Mouse (Mus musculus): ENCODE data around the gene Mpdz. TPM values are rescaled to one million over a fixed set of nuclear protein-coding genes. Genes with fewer than 3 reads are reported as not detected.

The Mpdz gene
- total and polyA plus RNA-seq, 3 experiments: not detected

DNA sequence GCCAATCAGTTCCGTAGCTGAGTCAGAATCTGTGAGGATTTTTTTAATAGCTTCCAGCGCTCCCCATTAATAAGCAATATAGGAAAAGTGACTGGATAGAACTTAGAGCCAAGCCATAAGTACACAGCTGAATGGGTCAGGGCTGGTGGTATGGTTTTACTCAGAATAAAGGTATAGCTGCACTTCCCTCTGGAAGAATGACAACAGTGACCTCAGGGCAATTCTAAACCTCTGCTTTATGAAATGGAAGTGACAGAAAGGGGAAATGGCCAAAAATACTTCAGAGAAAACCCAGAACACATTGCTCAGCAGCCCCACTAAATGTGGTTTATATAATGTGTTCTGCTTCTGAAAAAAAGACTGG lies 109.0 kb downstream of the Mpdz start:
- TF ChIP-seq ZMIZ1 (IDR thresholded peaks at IDR 0.05; ENCODE audit: low read depth, low read length) (no peak), TAL1 (IDR thresholded peaks at IDR 0.05; ENCODE audit: low read length) (no peak), TBP (IDR thresholded peaks at IDR 0.05; ENCODE audit: low read depth, low read length) (no peak), NRF1 (IDR thresholded peaks at IDR 0.05; ENCODE audit: insufficient read depth, low read depth, low read length, poor library complexity, severe bottlenecking) (no peak), MAZ (IDR thresholded peaks at IDR 0.05; ENCODE audit: low read depth, low read length) (no peak), JUND (IDR thresholded peaks at IDR 0.05; ENCODE audit: low read depth, low read length) (no peak), CHD2 (IDR thresholded peaks at IDR 0.05; ENCODE audit: low read length) (no peak), SMC3 (IDR thresholded peaks at IDR 0.05; ENCODE audit: low read depth, low read length) (no peak), ETS1 (IDR thresholded peaks at IDR 0.05; ENCODE audit: low read depth, low read length) (no peak), MAFK (IDR thresholded peaks at IDR 0.05; ENCODE audit: borderline replicate concordance, low read depth, low read length) (no peak), USF1 (IDR thresholded peaks at IDR 0.05; ENCODE audit: low read depth, low read length) (no peak), ZKSCAN1 (IDR thresholded peaks at IDR 0.05; ENCODE audit: low read depth, low read length) (no peak), E2F4 (IDR thresholded peaks at IDR 0.05; ENCODE audit: borderline replicate concordance, low read depth, low read length) (no peak), RAD21 (IDR thresholded peaks at IDR 0.05; ENCODE audit: low read depth, low read length) (no peak)
- H3K4me3 ChIP-seq (ENCODE audit: control insufficient read depth in 1 of 2, insufficient read depth in 1 of 2, low read depth in 2 of 2, low read length in 2 of 2): no peak overlapping the region
- no peak overlapping the region for H3K27ac ChIP-seq (ENCODE audit: control insufficient read depth, low read depth, low read length)
- no peak for DNase-seq (ENCODE audit: low read depth, low spot score)
- no peak overlapping the region for H3K9ac ChIP-seq (ENCODE audit: control insufficient read depth, low read depth, low read length, poor library complexity, severe bottlenecking)
- no peaks in the 10 kb centered on the region for H3K27me3 ChIP-seq (ENCODE audit: control insufficient read depth in 1 of 2, insufficient read depth in 2 of 2, low read length in 2 of 2)
- no peaks in the 10 kb centered on the region for H3K79me2 ChIP-seq (ENCODE audit: control insufficient read depth, insufficient read depth, low read length, poor library complexity)
- H3K36me3 ChIP-seq (ENCODE audit: control insufficient read depth in 1 of 2, insufficient read depth in 2 of 2, low read length in 2 of 2): no peaks in the 10 kb centered on the region
- H3K9me3 ChIP-seq (replicated peaks; ENCODE audit: insufficient read depth, low read length): no peaks in the 10 kb centered on the region
- H3K4me1 ChIP-seq (ENCODE audit: control insufficient read depth in 1 of 2, insufficient read depth in 2 of 2, low read length in 2 of 2): no peaks in the 10 kb centered on the region

DNA sequence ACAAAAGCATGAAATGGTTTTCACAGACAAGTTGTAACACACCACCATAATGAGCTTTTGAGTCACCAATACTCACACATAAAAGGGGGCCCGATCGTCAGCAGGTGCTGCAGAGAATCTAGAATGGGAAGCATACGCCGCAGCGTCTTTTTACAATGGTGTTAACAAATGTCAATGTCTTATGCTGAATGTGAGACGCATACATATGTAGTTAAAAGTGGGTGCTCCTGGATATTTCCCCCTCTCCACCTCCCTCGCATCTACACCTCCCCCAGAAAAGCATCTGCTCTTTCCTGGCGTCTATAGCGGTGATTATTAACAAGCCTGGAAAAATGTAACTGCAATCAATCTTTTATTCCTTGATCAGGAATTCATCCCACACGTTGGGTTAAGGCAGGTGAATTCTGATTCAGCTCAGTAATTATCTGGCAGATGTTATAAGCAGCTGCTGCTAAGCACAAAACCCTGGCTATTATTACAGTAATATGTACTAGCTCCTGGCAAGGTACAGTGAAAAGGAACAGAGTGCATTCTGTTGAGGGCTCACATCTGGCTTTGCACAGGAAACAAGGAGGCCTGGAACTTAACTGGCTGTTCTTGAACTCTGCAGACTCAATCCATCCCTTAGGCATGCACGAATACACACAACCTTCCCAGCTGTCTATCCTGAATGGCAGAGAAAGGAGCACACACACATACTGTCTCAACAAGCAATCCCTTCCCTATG lies 109.6 kb downstream of the Mpdz start:
- no peak for TF ChIP-seq RCOR1 (IDR thresholded peaks at IDR 0.05; ENCODE audit: low read depth, low read length)
- Histone ChIP-seq H3K27me3 (ENCODE audit: control insufficient read depth in 1 of 2, insufficient read depth in 2 of 2, low read length in 2 of 2) (no peaks in the 10 kb centered on the region), H3K79me2 (ENCODE audit: control insufficient read depth, insufficient read depth, low read length, poor library complexity) (no peaks in the 10 kb centered on the region), H3K36me3 (ENCODE audit: control insufficient read depth in 1 of 2, insufficient read depth in 2 of 2, low read length in 2 of 2) (no peaks in the 10 kb centered on the region), H3K9me3 (replicated peaks; ENCODE audit: insufficient read depth, low read length) (no peaks in the 10 kb centered on the region), H3K27ac (ENCODE audit: control insufficient read depth, low read depth, low read length) (no peak overlapping the region), H3K4me3 (ENCODE audit: control insufficient read depth in 1 of 2, insufficient read depth in 1 of 2, low read depth in 2 of 2, low read length in 2 of 2) (no peak overlapping the region), H3K4me1 (ENCODE audit: control insufficient read depth in 1 of 2, insufficient read depth in 2 of 2, low read length in 2 of 2) (no peaks in the 10 kb centered on the region), H3K9ac (ENCODE audit: control insufficient read depth, low read depth, low read length, poor library complexity, severe bottlenecking) (no peak overlapping the region)
- DNase-seq (ENCODE audit: low read depth, low spot score): no peak

DNA sequence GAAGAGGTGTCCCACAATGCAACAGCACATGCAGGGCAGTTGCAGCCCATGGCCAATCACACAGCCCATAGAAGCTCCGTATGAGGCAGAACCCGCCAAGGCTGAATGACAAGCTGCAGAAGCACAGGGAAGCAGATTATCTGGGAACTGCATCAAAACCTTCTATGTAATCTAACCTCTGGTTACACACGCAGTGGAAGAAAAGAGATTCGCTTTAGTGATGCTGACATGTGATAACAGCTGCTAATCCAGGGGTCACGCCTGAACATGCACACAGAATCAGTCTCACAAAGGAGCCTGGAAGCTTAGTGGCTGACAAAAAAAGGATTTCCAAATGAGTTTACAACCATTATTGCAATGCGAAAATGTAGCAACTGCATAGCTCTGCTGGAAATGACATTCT lies 110.2 kb downstream of the Mpdz start:
- Histone ChIP-seq H3K36me3 (ENCODE audit: control insufficient read depth in 1 of 2, insufficient read depth in 2 of 2, low read length in 2 of 2) (no peaks in the 10 kb centered on the region), H3K9me3 (replicated peaks; ENCODE audit: insufficient read depth, low read length) (no peaks in the 10 kb centered on the region), H3K4me1 (ENCODE audit: control insufficient read depth in 1 of 2, insufficient read depth in 2 of 2, low read length in 2 of 2) (no peaks in the 10 kb centered on the region), H3K9ac (ENCODE audit: control insufficient read depth, low read depth, low read length, poor library complexity, severe bottlenecking) (no peak overlapping the region), H3K4me3 (ENCODE audit: control insufficient read depth in 1 of 2, insufficient read depth in 1 of 2, low read depth in 2 of 2, low read length in 2 of 2) (no peak overlapping the region), H3K79me2 (ENCODE audit: control insufficient read depth, insufficient read depth, low read length, poor library complexity) (no peaks in the 10 kb centered on the region), H3K27ac (ENCODE audit: control insufficient read depth, low read depth, low read length) (no peak overlapping the region), H3K27me3 (ENCODE audit: control insufficient read depth in 1 of 2, insufficient read depth in 2 of 2, low read length in 2 of 2) (no peaks in the 10 kb centered on the region)
- DNase-seq (ENCODE audit: low read depth, low spot score): no peak
- TF ChIP-seq MXI1 (IDR thresholded peaks at IDR 0.05; ENCODE audit: low read depth, low read length) (no peak), E2F4 (IDR thresholded peaks at IDR 0.05; ENCODE audit: borderline replicate concordance, low read depth, low read length) (no peak), JUND (IDR thresholded peaks at IDR 0.05; ENCODE audit: low read depth, low read length) (no peak), GATA1 (IDR thresholded peaks at IDR 0.05; ENCODE audit: low read depth, low read length) (no peak), POLR2AphosphoS5 (IDR thresholded peaks at IDR 0.05; ENCODE audit: borderline replicate concordance, low read depth, low read length) (no peak), MAZ (IDR thresholded peaks at IDR 0.05; ENCODE audit: low read depth, low read length) (no peak), TCF12 (IDR thresholded peaks at IDR 0.05; ENCODE audit: low read depth, low read length) (no peak), MYC (IDR thresholded peaks at IDR 0.05; ENCODE audit: low read depth, low read length) (no peak), USF2 (IDR thresholded peaks at IDR 0.05; ENCODE audit: borderline replicate concordance in 1 of 2, insufficient read depth in 1 of 2, low read depth in 1 of 2, low read length in 2 of 2) (no peak), ZNF384 (IDR thresholded peaks at IDR 0.05; ENCODE audit: low read depth, low read length) (no peak), MAX (IDR thresholded peaks at IDR 0.05; ENCODE audit: low read length) (no peak), POLR2AphosphoS2 (IDR thresholded peaks at IDR 0.05; ENCODE audit: low read length) (no peak), MAFK (IDR thresholded peaks at IDR 0.05; ENCODE audit: borderline replicate concordance, low read depth, low read length) (no peak), BHLHE40 (IDR thresholded peaks at IDR 0.05; ENCODE audit: borderline replicate concordance, low read depth, low read length) (no peak), RAD21 (IDR thresholded peaks at IDR 0.05; ENCODE audit: low read depth, low read length) (no peak)

Measured in MEL (cell line).